Mouse (Mus musculus): ENCODE measurements around the gene Tsen34.
"Not testable (repeated sequence)": the region's sequence is repeated elsewhere in the genome, so short reads cannot be mapped to it uniquely, and the experiment has no call there.

Tsen34 gene

GRCm38 (mm10) chr7:3720268-3720667 lies 27.6 kb downstream of the Tsen34 start, which contains the start of gene Pirb:
Gene Pirb, minus strand, starts transcription at chr7:3720391.
- not testable (repeated sequence) for DNase-seq (ENCODE audit: low spot score in 2 of 2)

- not testable (repeated sequence) for DNase-seq (ENCODE audit: low spot score in 2 of 2)
Observed at GRCm38 (mm10) chr7:3725459-3725858, 32.8 kb downstream of the Tsen34 start.

GRCm38 (mm10) chr7:3732675-3733074 lies 40.0 kb downstream of the Tsen34 start:
- not testable (repeated sequence) for DNase-seq (ENCODE audit: low spot score in 2 of 2)

Measured in frontal cortex, postnatal 36 days (tissue).